ENCODE assay signal across 9 mouse cellular contexts in the genomic region with DNA sequence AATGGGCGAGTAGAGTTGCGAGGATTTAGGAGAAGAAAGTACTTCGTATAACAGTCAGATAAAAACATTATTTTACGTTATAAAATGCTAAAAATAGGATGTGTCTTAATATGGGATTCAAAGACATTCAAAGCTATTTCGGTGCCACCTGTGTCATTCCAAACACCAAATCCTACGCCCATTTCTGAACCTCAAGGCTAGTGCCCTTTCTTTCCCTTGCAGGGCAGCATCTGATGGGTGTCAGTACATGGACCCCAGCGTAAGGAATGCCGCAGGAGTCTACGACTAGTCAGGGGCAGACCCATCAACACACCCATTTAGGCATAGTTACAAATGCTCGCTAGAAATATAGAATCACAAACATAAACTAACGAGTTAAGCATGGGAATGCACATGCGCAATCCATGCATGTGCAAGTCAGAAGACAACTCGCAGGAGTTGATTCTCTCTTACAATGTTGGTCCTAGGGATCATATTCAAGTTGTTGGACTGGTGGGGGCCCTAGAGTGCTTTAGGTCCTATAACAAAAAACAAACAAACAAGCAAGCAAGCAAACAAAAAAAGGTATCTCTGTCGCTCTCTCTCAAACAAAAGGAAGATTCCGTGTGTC.
DNase-seq lines count a peak whose midpoint lies in the region; ATAC-seq lines count a peak whose summit lies in the region.
"Had no signal": no experiment of that assay in that cellular context is flagged by ENCODE, and none has a peak within 500 bp of the region (broad histone marks: within the 10 kb centered on the region; RNA-seq: fewer than 3 reads in every experiment).

No protein-coding gene starts in this region.

- peak overlapping the region; percentile 64 for H3K4me2 ChIP-seq in lung, embryonic 16.5 days (ENCODE audit: low read depth, low read length)
- H3K4me2 ChIP-seq in hindbrain, embryonic 16.5 days (ENCODE audit: low read length) = peak overlapping the region; percentile 76
- peak overlapping the region; percentile 77 for H3K4me2 ChIP-seq in stomach, embryonic 16.5 days (ENCODE audit: low read depth, low read length)

- intact Hi-C loops in gastrocnemius, postnatal 14 days (cut with DNase I; ENCODE audit: low total_unique reads) = no loop called here

- 0 out of 2 replicates have a peak, but pooled peaks cover 3% of the 10 kb centered on the region for H3K4me1 ChIP-seq in lung, embryonic 16.5 days (replicated peaks; ENCODE audit: control insufficient read depth, insufficient read depth, low read length)
- peaks cover 6% of the 10 kb centered on the region for H3K4me1 ChIP-seq in hindbrain, embryonic 16.5 days (ENCODE audit: control insufficient read depth, insufficient read depth, low read depth, low read length)
- peaks cover 3% of the 10 kb centered on the region; the same call in 1 of the 2 replicates for H3K4me1 ChIP-seq in stomach, embryonic 16.5 days (ENCODE audit: control insufficient read depth, insufficient read depth, low read length)

- no peaks in the 10 kb centered on the region for H3K36me3 ChIP-seq in lung, embryonic 16.5 days (ENCODE audit: control insufficient read depth, insufficient read depth, low read length)
- H3K36me3 ChIP-seq in hindbrain, embryonic 16.5 days (ENCODE audit: control insufficient read depth, insufficient read depth, low read length) = no peaks in the 10 kb centered on the region
- no peaks in the 10 kb centered on the region for H3K36me3 ChIP-seq in stomach, embryonic 16.5 days (ENCODE audit: control insufficient read depth, insufficient read depth, low read length)

- no peak overlapping the region for H3K9ac ChIP-seq in lung, embryonic 16.5 days (ENCODE audit: low read length)
- H3K9ac ChIP-seq in hindbrain, embryonic 16.5 days (ENCODE audit: low read depth, low read length) = no peak overlapping the region
- no peak overlapping the region for H3K9ac ChIP-seq in stomach, embryonic 16.5 days (ENCODE audit: low read length)

- no peak overlapping the region; the same call in 1 of the 2 replicates for H3K4me3 ChIP-seq in lung, embryonic 16.5 days (ENCODE audit: low read length)
- H3K4me3 ChIP-seq in hindbrain, embryonic 16.5 days (ENCODE audit: low read length) = no peak overlapping the region
- no peak overlapping the region for H3K4me3 ChIP-seq in stomach, embryonic 16.5 days (replicated peaks; ENCODE audit: low read length)

- no peaks in the 10 kb centered on the region for H3K9me3 ChIP-seq in lung, embryonic 16.5 days (ENCODE audit: control insufficient read depth, low read length)
- H3K9me3 ChIP-seq in hindbrain, embryonic 16.5 days (ENCODE audit: control insufficient read depth, low read length) = no peaks in the 10 kb centered on the region
- H3K9me3 ChIP-seq in stomach, embryonic 16.5 days (replicated peaks; ENCODE audit: control insufficient read depth, low read length) = no peaks in the 10 kb centered on the region

- WGBS in lung, embryonic 16.5 days = 36% methylated on average over 15 of the region's 15 CpGs
- WGBS in hindbrain, embryonic 16.5 days = 31% methylated on average over 15 of the region's 15 CpGs
- 41% methylated on average over 15 of the region's 15 CpGs for WGBS in stomach, embryonic 16.5 days

- H3K27ac ChIP-seq in lung, embryonic 16.5 days (ENCODE audit: low read length) = no peak overlapping the region
- H3K27ac ChIP-seq in hindbrain, embryonic 16.5 days (ENCODE audit: low read depth, low read length) = no peak overlapping the region
- H3K27ac ChIP-seq in stomach, embryonic 16.5 days (ENCODE audit: low read length) = no peak overlapping the region

- H3K27me3 ChIP-seq in lung, embryonic 16.5 days (ENCODE audit: control insufficient read depth, insufficient read depth, low read depth, low read length) = no peaks in the 10 kb centered on the region
- H3K27me3 ChIP-seq in hindbrain, embryonic 16.5 days (replicated peaks; ENCODE audit: control insufficient read depth, insufficient read depth, low read length) = no peaks in the 10 kb centered on the region
- H3K27me3 ChIP-seq in stomach, embryonic 16.5 days (ENCODE audit: control insufficient read depth, insufficient read depth, low read length) = no peaks in the 10 kb centered on the region

- no peak for ATAC-seq in lung, embryonic 16.5 days (ENCODE audit: low read depth)
- no peak for ATAC-seq in hindbrain, embryonic 16.5 days
- no peak for ATAC-seq in stomach, embryonic 16.5 days (ENCODE audit: insufficient read depth, low FRiP score)
- ATAC-seq in erythroid progenitor cell, adult 5-6 weeks (replicated peaks; ENCODE audit: low FRiP score, poor library complexity, severe bottlenecking) = no peak

- peak; percentile 30 for DNase-seq in embryo, embryonic 10.5 days (ENCODE audit: low spot score)
- DNase-seq in embryo, embryonic 9.5 days (ENCODE audit: extremely low spot score) = no peak
- DNase-seq in lung, postnatal 25 days (ENCODE audit: low spot score) = no peak
- DNase-seq in gastrocnemius, postnatal 14 days = no peak
- DNase-seq: B cell, adult 2 months had no signal
